ENCODE assay signal across 38 mouse cellular contexts in genomic region chr6:29033981-29034646, GRCm38 (mm10). TPM values are rescaled to one million over a fixed set of nuclear protein-coding genes. Genes with fewer than 3 reads are reported as not detected.
DNase-seq lines count a peak whose midpoint lies in the region; ATAC-seq and TF ChIP-seq lines count a peak whose summit lies in the region.
"Had no signal": no experiment of that assay in that cellular context is flagged by ENCODE, and none has a peak within 500 bp of the region (broad histone marks: within the 10 kb centered on the region; RNA-seq: fewer than 3 reads in every experiment).

No protein-coding gene starts in this region.

- H3K4me2 ChIP-seq in hindbrain, embryonic 13.5 days, result no peak overlapping the region
- H3K4me2 ChIP-seq in midbrain, embryonic 11.5 days, result no peak overlapping the region
- H3K4me2 ChIP-seq in midbrain, embryonic 16.5 days (ENCODE audit: low read length), result no peak overlapping the region
- H3K4me2 ChIP-seq: embryonic facial prominence, embryonic 15.5 days; forebrain, embryonic 13.5 days; heart, embryonic 11.5 days; limb, embryonic 13.5 days; liver, embryonic 11.5 days; lung, embryonic 15.5 days; stomach, embryonic 15.5 days had no signal

- 59% methylated on average over 7 of the region's 7 CpGs for WGBS in hindbrain, embryonic 13.5 days
- 76% methylated on average over 7 of the region's 7 CpGs for WGBS in hindbrain, embryonic 10.5 days
- 62% methylated on average over 7 of the region's 7 CpGs for WGBS in midbrain, embryonic 11.5 days
- WGBS in midbrain, embryonic 16.5 days, result 38% methylated on average over 7 of the region's 7 CpGs

- no peaks in the 10 kb centered on the region for H3K27me3 ChIP-seq in hindbrain, embryonic 13.5 days
- no peaks in the 10 kb centered on the region for H3K27me3 ChIP-seq in hindbrain, embryonic 10.5 days (ENCODE audit: insufficient read depth, poor library complexity, severe bottlenecking)
- H3K27me3 ChIP-seq in midbrain, embryonic 11.5 days (ENCODE audit: control insufficient read depth, insufficient read depth, low read length), result no peaks in the 10 kb centered on the region
- no peaks in the 10 kb centered on the region for H3K27me3 ChIP-seq in midbrain, embryonic 16.5 days (ENCODE audit: control insufficient read depth, insufficient read depth, low read depth, low read length)
- H3K27me3 ChIP-seq: embryonic facial prominence, embryonic 15.5 days; forebrain, embryonic 13.5 days; limb, embryonic 13.5 days; lung, embryonic 15.5 days; stomach, embryonic 15.5 days had no signal

- no peak overlapping the region for H3K4me3 ChIP-seq in hindbrain, embryonic 13.5 days
- H3K4me3 ChIP-seq in hindbrain, embryonic 10.5 days, result no peak overlapping the region
- H3K4me3 ChIP-seq in midbrain, embryonic 11.5 days (ENCODE audit: low read depth, low read length), result no peak overlapping the region
- no peak overlapping the region for H3K4me3 ChIP-seq in midbrain, embryonic 16.5 days (ENCODE audit: low read depth, low read length)
- H3K4me3 ChIP-seq: embryonic facial prominence, embryonic 10.5 days; embryonic facial prominence, embryonic 15.5 days; forebrain, embryonic 13.5 days; limb, embryonic 13.5 days; lung, embryonic 15.5 days; stomach, embryonic 15.5 days had no signal

- intact Hi-C loops in gastrocnemius, postnatal 14 days (cut with DNase I; ENCODE audit: low total_unique reads), result no loop called here

- H3K4me1 ChIP-seq in hindbrain, embryonic 13.5 days (replicated peaks), result peaks cover 23% of the 10 kb centered on the region
- peaks cover 9% of the 10 kb centered on the region; the same call in 1 of the 2 replicates for H3K4me1 ChIP-seq in hindbrain, embryonic 10.5 days (replicated peaks)
- no peaks in the 10 kb centered on the region for H3K4me1 ChIP-seq in midbrain, embryonic 11.5 days (ENCODE audit: control insufficient read depth, insufficient read depth, low read length)
- peaks cover 9% of the 10 kb centered on the region; the same call in 1 of the 2 replicates for H3K4me1 ChIP-seq in midbrain, embryonic 16.5 days (ENCODE audit: control insufficient read depth, insufficient read depth, low read length)
- H3K4me1 ChIP-seq: embryonic facial prominence, embryonic 10.5 days; stomach, embryonic 15.5 days had no signal

- H3K36me3 ChIP-seq in hindbrain, embryonic 13.5 days, result no peaks in the 10 kb centered on the region
- no peaks in the 10 kb centered on the region for H3K36me3 ChIP-seq in hindbrain, embryonic 10.5 days
- H3K36me3 ChIP-seq in midbrain, embryonic 11.5 days (ENCODE audit: control insufficient read depth, insufficient read depth, low read length), result no peaks in the 10 kb centered on the region
- H3K36me3 ChIP-seq in midbrain, embryonic 16.5 days (ENCODE audit: control insufficient read depth, insufficient read depth, low read length), result no peaks in the 10 kb centered on the region
- H3K36me3 ChIP-seq: embryonic facial prominence, embryonic 10.5 days; embryonic facial prominence, embryonic 15.5 days; limb, embryonic 13.5 days; lung, embryonic 15.5 days; stomach, embryonic 15.5 days had no signal

- H3K27ac ChIP-seq in hindbrain, embryonic 13.5 days, result peak overlapping the region; percentile 30; the same call in 1 of the 2 replicates
- no peak overlapping the region for H3K27ac ChIP-seq in hindbrain, embryonic 10.5 days
- no peak overlapping the region for H3K27ac ChIP-seq in midbrain, embryonic 11.5 days (ENCODE audit: low read depth, low read length)
- H3K27ac ChIP-seq in midbrain, embryonic 16.5 days (ENCODE audit: low read length), result peak overlapping the region; percentile 54
- H3K27ac ChIP-seq: embryonic facial prominence, embryonic 10.5 days; embryonic facial prominence, embryonic 15.5 days; forebrain, embryonic 13.5 days; limb, embryonic 13.5 days; lung, embryonic 15.5 days; stomach, embryonic 15.5 days had no signal

- no peak for TF ChIP-seq CTCF in brain, embryonic 14.5 days (IDR thresholded peaks at IDR 0.05; ENCODE audit: borderline replicate concordance, extremely low read depth, insufficient read depth, insufficient read length)

- ATAC-seq in hindbrain, embryonic 13.5 days (ENCODE audit: low FRiP score), result no peak
- 0 out of 2 replicates have a peak, but pooled peaks have one; percentile 33 for ATAC-seq in midbrain, embryonic 11.5 days (ENCODE audit: low FRiP score)
- peak; percentile 57 for ATAC-seq in midbrain, embryonic 16.5 days
- ATAC-seq: CD4-positive, CD25-positive, alpha-beta regulatory T cell, adult 4 months; forebrain, embryonic 13.5 days; inflammation-experienced regulatory T-cells, adult 6 months had no signal

- DNase-seq in hindbrain, embryonic 10.5 days (ENCODE audit: low spot score), result no peak
- peak; percentile 62 for DNase-seq in brain, embryonic 14.5 days (ENCODE audit: low read depth)
- DNase-seq in midbrain, embryonic 11.5 days (ENCODE audit: low spot score, missing footprints), result peak; percentile 76
- DNase-seq in gastrocnemius, postnatal 14 days, result no peak
- no peak for DNase-seq in ovary, postnatal 14 days (ENCODE audit: low spot score)
- DNase-seq: adrenal gland, postnatal 25 days; cerebellum, adult 2 months; cerebellum, postnatal 14 days; gastrocnemius, postnatal 25 days; heart, adult 11 months; heart, postnatal 4 days; kidney, adult 11 months; kidney, postnatal 25 days; retina, postnatal 1 day; right cerebral cortex, postnatal 14 days; thymus, adult 18-20 months; thymus, postnatal 25 days had no signal

- no peak for TF ChIP-seq POLR2A in brain, embryonic 14.5 days (IDR thresholded peaks at IDR 0.05; ENCODE audit: borderline replicate concordance, extremely low read depth, insufficient read depth, insufficient read length, poor library complexity, severe bottlenecking)

- 0 out of 2 replicates have a peak, but pooled peaks cover 3% of the 10 kb centered on the region for H3K9me3 ChIP-seq in hindbrain, embryonic 13.5 days
- peaks cover 6% of the 10 kb centered on the region; the same call in 1 of the 2 replicates for H3K9me3 ChIP-seq in hindbrain, embryonic 10.5 days
- H3K9me3 ChIP-seq in midbrain, embryonic 11.5 days (ENCODE audit: control insufficient read depth, low read length), result no peaks in the 10 kb centered on the region; the same call in 1 of the 2 replicates
- no peaks in the 10 kb centered on the region for H3K9me3 ChIP-seq in midbrain, embryonic 16.5 days (replicated peaks; ENCODE audit: control insufficient read depth, low read length, poor library complexity, severe bottlenecking)
- H3K9me3 ChIP-seq: embryonic facial prominence, embryonic 10.5 days; embryonic facial prominence, embryonic 15.5 days; lung, embryonic 15.5 days; stomach, embryonic 15.5 days had no signal

- H3K9ac ChIP-seq in hindbrain, embryonic 13.5 days, result no peak overlapping the region
- no peak overlapping the region for H3K9ac ChIP-seq in midbrain, embryonic 11.5 days (ENCODE audit: low read length)
- H3K9ac ChIP-seq in midbrain, embryonic 16.5 days (ENCODE audit: low read depth, low read length), result no peak overlapping the region
- H3K9ac ChIP-seq: embryonic facial prominence, embryonic 15.5 days; forebrain, embryonic 13.5 days; limb, embryonic 13.5 days; lung, embryonic 15.5 days; stomach, embryonic 15.5 days had no signal

RNA-seq across cellular contexts. Expression of gene Lep, which starts 25.9 kb away (rescaled TPM):
- not detected in 2 replicates for polyA plus RNA-seq in hindbrain, embryonic 13.5 days (2015; fragmentation: Nextera tagmentation; extraction: Ambion mirVana)
- not detected in 2 replicates for polyA plus RNA-seq in hindbrain, embryonic 10.5 days (2016; fragmentation: Nextera tagmentation; extraction: Ambion mirVana)
- not detected in 2 replicates for polyA plus RNA-seq in brain, embryonic 14.5 days (2012; rRNA removed)
- not detected in 2 replicates for polyA plus RNA-seq in midbrain, embryonic 11.5 days (2014; fragmentation: Nextera tagmentation; extraction: Ambion mirVana)
- polyA plus RNA-seq in midbrain, embryonic 16.5 days (2015; fragmentation: Nextera tagmentation; extraction: Ambion mirVana), result not detected in 2 replicates
- under 1 TPM; 0.16 to 0.51 TPM for total RNA-seq in gastrocnemius, postnatal 14 days (2021)
- total RNA-seq: layer of hippocampus, adult 18-20 months; layer of hippocampus, postnatal 10 days; left cerebral cortex, adult 18-20 months; left cerebral cortex, postnatal 36 days; megakaryocyte progenitor cell, adult 5-6 weeks had no signal
- polyA plus RNA-seq: CD4-positive, CD25-positive, alpha-beta regulatory T cell, adult 4 months; cerebellum, adult 2 months; cortical plate, adult 2 months; embryonic facial prominence, embryonic 10.5 days; embryonic facial prominence, embryonic 15.5 days; forebrain, embryonic 13.5 days; heart, embryonic 11.5 days; heart, postnatal 0 days; inflammation-experienced regulatory T-cells, adult 6 months; kidney, embryonic 14.5 days; limb, embryonic 13.5 days; liver, embryonic 11.5 days; liver, embryonic 16.5 days; lung, embryonic 15.5 days; stomach, embryonic 15.5 days had no signal

Comparison
In these comparisons a context has a peak if more than half of its experiments do, and no peak if none do; other contexts are left out.
1. H3K27ac ChIP-seq: peak in hindbrain, embryonic 13.5 days (single experiment) and midbrain, embryonic 16.5 days (single experiment); none in hindbrain, embryonic 10.5 days (single experiment) and midbrain, embryonic 11.5 days (single experiment).
2. DNase-seq: peak in brain, embryonic 14.5 days (single experiment) and midbrain, embryonic 11.5 days (single experiment); none in hindbrain, embryonic 10.5 days (single experiment), gastrocnemius, postnatal 14 days (single experiment) and ovary, postnatal 14 days (single experiment).